Mouse (Mus musculus) MEL (cell line): ENCODE measurements at regions not wholly inside any gene's neighbourhood (a gene's known extent, or its start where the extent isn't known, plus 50 kb on each side); places are given as distances from the start of the nearest gene placed in this dataset.

Experiments
- DNase-seq: peaks from one replicate; pipeline ENCODE4 v3.0.0; 2011; ENCODE audit warnings: low read depth, low spot score
- H3K27ac ChIP-seq: 2 replicates; pipeline ENCODE4 v1.5.1; 2012; ENCODE audit warnings: low read depth, mild to moderate bottlenecking, control low read depth, low read length, moderate library complexity; ENCODE audit not compliant: control insufficient read depth
- H3K27me3 ChIP-seq, 2 experiments: fragments of 150-350 bp in 1 of 2; sonication (generic) in 1 of 2; 2 replicates each; pipeline ENCODE4 v1.6.1; 2012; ENCODE audit warnings: low read length in 2 of 2, mild to moderate bottlenecking in 2 of 2, improper control_type of control experiment in 1 of 2, moderate library complexity in 1 of 2; ENCODE audit not compliant: insufficient read depth in 2 of 2, control insufficient read depth in 1 of 2
- H3K36me3 ChIP-seq, 2 experiments: 2 replicates each; pipeline ENCODE4 v1.6.1; 2012 to 2014; ENCODE audit warnings: low read length in 2 of 2, improper control_type of control experiment in 1 of 2, inconsistent platforms in 1 of 2, mild to moderate bottlenecking in 1 of 2; ENCODE audit not compliant: insufficient read depth in 2 of 2, control insufficient read depth in 1 of 2
- H3K4me1 ChIP-seq, 2 experiments: fragments of 150-350 bp in 1 of 2; sonication (generic) in 1 of 2; 2 replicates each; pipeline ENCODE4 v1.6.1; 2012; ENCODE audit warnings: low read length in 2 of 2, improper control_type of control experiment in 1 of 2, mild to moderate bottlenecking in 1 of 2; ENCODE audit not compliant: insufficient read depth in 2 of 2, control insufficient read depth in 1 of 2
- H3K4me3 ChIP-seq, 2 experiments: fragments of 150-350 bp in 1 of 2; sonication (generic) in 1 of 2; 2 replicates each; pipeline ENCODE4 v1.5.1; 2012; ENCODE audit warnings: low read depth in 2 of 2, low read length in 2 of 2, mild to moderate bottlenecking in 2 of 2, moderate library complexity in 2 of 2, control low read depth in 1 of 2, improper control_type of control experiment in 1 of 2; ENCODE audit not compliant: control insufficient read depth in 1 of 2, insufficient read depth in 1 of 2
- H3K79me2 ChIP-seq: 2 replicates; pipeline ENCODE4 v1.6.1; 2012; ENCODE audit warnings: mild to moderate bottlenecking, low read length, moderate library complexity; ENCODE audit not compliant: control insufficient read depth, poor library complexity, insufficient read depth
- H3K9ac ChIP-seq: 2 replicates; pipeline ENCODE4 v1.6.1; 2012; ENCODE audit warnings: low read depth, mild to moderate bottlenecking, control low read depth, low read length, moderate library complexity; ENCODE audit not compliant: control insufficient read depth, poor library complexity, severe bottlenecking
- H3K9me3 ChIP-seq: fragments of 150-350 bp; sonication (generic); replicated peaks from 2 replicates; pipeline ENCODE4 v1.6.1; 2012; ENCODE audit warnings: mild to moderate bottlenecking, low read length, improper control_type of control experiment, moderate library complexity; ENCODE audit not compliant: insufficient read depth
- CTCF ChIP-seq, 3 experiments: IDR thresholded peaks in 2 of 3; conservative IDR thresholded peaks in 1 of 3; 2 replicates each; pipeline ENCODE4 v1.5.1; 2011 to 2012; ENCODE audit warnings: low read length in 3 of 3, low read depth in 2 of 3, mild to moderate bottlenecking in 2 of 3, improper control_type of control experiment in 1 of 3, inconsistent platforms in 1 of 3, mixed read lengths in 1 of 3, moderate library complexity in 1 of 3; ENCODE audit not compliant: control insufficient read depth in 1 of 3, insufficient read depth in 1 of 3, poor library complexity in 1 of 3, severe bottlenecking in 1 of 3
- ELF1 ChIP-seq: IDR thresholded peaks from 2 replicates; pipeline ENCODE4 v1.6.1; 2014; ENCODE audit warnings: low read depth, mild to moderate bottlenecking, inconsistent platforms, low read length, improper control_type of control experiment, moderate library complexity
- EP300 ChIP-seq, 2 experiments: IDR thresholded peaks; 2 replicates each; pipeline ENCODE4 v1.6.1; 2011; ENCODE audit warnings: improper control_type of control experiment in 2 of 2, low read length in 2 of 2, low read depth in 1 of 2, mild to moderate bottlenecking in 1 of 2
- GATA1 ChIP-seq: IDR thresholded peaks from 2 replicates; pipeline ENCODE4 v1.6.1; 2011; ENCODE audit warnings: low read depth, low read length, improper control_type of control experiment
- HCFC1 ChIP-seq: IDR thresholded peaks from 2 replicates; pipeline ENCODE4 v1.6.1; 2012; ENCODE audit warnings: low read depth, mild to moderate bottlenecking, inconsistent platforms, low read length, improper control_type of control experiment, moderate library complexity
- JUND ChIP-seq: IDR thresholded peaks from 2 replicates; pipeline ENCODE4 v1.6.1; 2011; ENCODE audit warnings: low read depth, mild to moderate bottlenecking, improper control_type of control experiment, low read length
- KAT2A ChIP-seq: conservative IDR thresholded peaks from 2 replicates; pipeline ENCODE4 v1.6.1; 2012; ENCODE audit warnings: low read depth, low read length, improper control_type of control experiment, inconsistent platforms
- MAFK ChIP-seq: IDR thresholded peaks from 2 replicates; pipeline ENCODE4 v1.6.1; 2011; ENCODE audit warnings: low read depth, mild to moderate bottlenecking, low read length, improper control_type of control experiment, borderline replicate concordance
- MAX ChIP-seq: IDR thresholded peaks from 2 replicates; pipeline ENCODE4 v1.6.1; 2011; ENCODE audit warnings: low read length, improper control_type of control experiment
- MAZ ChIP-seq: IDR thresholded peaks from 2 replicates; pipeline ENCODE4 v1.6.1; 2012; ENCODE audit warnings: low read depth, mild to moderate bottlenecking, inconsistent platforms, low read length, improper control_type of control experiment
- MXI1 ChIP-seq: IDR thresholded peaks from 2 replicates; pipeline ENCODE4 v1.6.1; 2011; ENCODE audit warnings: mild to moderate bottlenecking, low read depth, low read length, improper control_type of control experiment
- MYB ChIP-seq: IDR thresholded peaks from 2 replicates; pipeline ENCODE4 v1.6.1; 2011; ENCODE audit warnings: mild to moderate bottlenecking, low read depth, low read length, improper control_type of control experiment
- NELFE ChIP-seq: IDR thresholded peaks from 2 replicates; pipeline ENCODE4 v1.6.1; 2011; ENCODE audit warnings: low read depth, low read length, improper control_type of control experiment
- POLR2A ChIP-seq, 2 experiments: IDR thresholded peaks; 2 replicates each; pipeline ENCODE4 v1.6.1; 2011 to 2012; ENCODE audit warnings: low read length in 2 of 2, mild to moderate bottlenecking in 2 of 2, control low read depth in 1 of 2, improper control_type of control experiment in 1 of 2, low read depth in 1 of 2, moderate library complexity in 1 of 2; ENCODE audit not compliant: control insufficient read depth in 1 of 2, insufficient read depth in 1 of 2, poor library complexity in 1 of 2
- POLR2AphosphoS2 ChIP-seq: IDR thresholded peaks from 2 replicates; pipeline ENCODE4 v1.6.1; 2011; ENCODE audit warnings: low read length, improper control_type of control experiment
- RAD21 ChIP-seq: IDR thresholded peaks from 2 replicates; pipeline ENCODE4 v1.6.1; 2011; ENCODE audit warnings: mild to moderate bottlenecking, low read depth, low read length, improper control_type of control experiment
- SIN3A ChIP-seq: IDR thresholded peaks from 2 replicates; pipeline ENCODE4 v1.6.1; 2012; ENCODE audit warnings: low read length, improper control_type of control experiment, inconsistent platforms
- TBP ChIP-seq: IDR thresholded peaks from 2 replicates; pipeline ENCODE4 v1.8.0; 2011; ENCODE audit warnings: low read depth, low read length, improper control_type of control experiment
- USF2 ChIP-seq, 2 experiments: IDR thresholded peaks; 2 replicates each; pipeline ENCODE4 v1.6.1; 2011 to 2012; ENCODE audit warnings: improper control_type of control experiment in 2 of 2, low read length in 2 of 2, borderline replicate concordance in 1 of 2, inconsistent platforms in 1 of 2, low read depth in 1 of 2, mild to moderate bottlenecking in 1 of 2; ENCODE audit not compliant: insufficient read depth in 1 of 2
- ZC3H11A ChIP-seq: IDR thresholded peaks from 2 replicates; pipeline ENCODE4 v1.6.1; 2012; ENCODE audit warnings: low read depth, mild to moderate bottlenecking, inconsistent platforms, low read length, improper control_type of control experiment
- ZKSCAN1 ChIP-seq: IDR thresholded peaks from 2 replicates; pipeline ENCODE4 v1.6.1; 2012; ENCODE audit warnings: low read depth, mild to moderate bottlenecking, inconsistent platforms, low read length, improper control_type of control experiment, moderate library complexity
- ZMIZ1 ChIP-seq: IDR thresholded peaks from 2 replicates; pipeline ENCODE4 v1.6.1; 2012; ENCODE audit warnings: low read depth, mild to moderate bottlenecking, inconsistent platforms, low read length, improper control_type of control experiment, moderate library complexity
- ZNF384 ChIP-seq: IDR thresholded peaks from 2 replicates; pipeline ENCODE4 v1.6.1; 2012; ENCODE audit warnings: low read depth, mild to moderate bottlenecking, inconsistent platforms, low read length, improper control_type of control experiment

DNA sequence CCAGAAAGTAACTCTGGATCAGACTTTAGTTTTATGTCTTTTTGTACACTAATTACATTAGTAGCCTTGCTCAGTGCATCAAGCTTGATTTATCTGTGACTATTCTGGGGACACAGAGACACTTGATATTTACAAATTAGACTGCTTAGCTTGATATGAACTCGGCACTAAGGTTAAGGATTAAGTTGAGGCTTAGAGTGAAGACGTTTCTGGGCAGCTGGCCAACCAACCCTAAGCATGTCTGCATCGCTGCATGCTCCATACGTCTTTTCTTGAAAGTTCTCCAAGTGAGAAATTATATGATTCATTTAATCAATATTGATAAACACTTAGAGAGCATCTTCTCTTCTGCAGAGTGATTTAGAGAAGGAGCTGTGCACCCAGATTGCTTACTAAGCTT is 352.6 kb upstream of the Slitrk1 start:
- Histone ChIP-seq H3K9ac (no peak overlapping the region), H3K36me3 (no peaks in the 10 kb centered on the region), H3K79me2 (no peaks in the 10 kb centered on the region), H3K9me3 (no peaks in the 10 kb centered on the region), H3K4me1 (no peaks in the 10 kb centered on the region), H3K27ac (no peak overlapping the region), H3K4me3 (no peak overlapping the region), H3K27me3 (no peaks in the 10 kb centered on the region)
- peak; percentile 30 for DNase-seq
- TF ChIP-seq KAT2A: no peak
- no peak for TF ChIP-seq MAX
- no peak for TF ChIP-seq MAZ
- TF ChIP-seq ZNF384: no peak
- TF ChIP-seq MYB: no peak
- no peak for TF ChIP-seq RAD21
- no peak for TF ChIP-seq POLR2AphosphoS2
- TF ChIP-seq MAFK: no peak
- TF ChIP-seq TBP: no peak
- no peak for TF ChIP-seq ZC3H11A
- TF ChIP-seq NELFE: no peak
- no peak for TF ChIP-seq CTCF (IDR thresholded peaks at IDR 0.05 in 2 of 3, conservative IDR thresholded peaks at IDR 0.05 in 1 of 3; ENCODE audit: control insufficient read depth in 1 of 3, insufficient read depth in 1 of 3, low read depth in 2 of 3, low read length in 3 of 3, poor library complexity in 1 of 3, severe bottlenecking in 1 of 3)

DNA sequence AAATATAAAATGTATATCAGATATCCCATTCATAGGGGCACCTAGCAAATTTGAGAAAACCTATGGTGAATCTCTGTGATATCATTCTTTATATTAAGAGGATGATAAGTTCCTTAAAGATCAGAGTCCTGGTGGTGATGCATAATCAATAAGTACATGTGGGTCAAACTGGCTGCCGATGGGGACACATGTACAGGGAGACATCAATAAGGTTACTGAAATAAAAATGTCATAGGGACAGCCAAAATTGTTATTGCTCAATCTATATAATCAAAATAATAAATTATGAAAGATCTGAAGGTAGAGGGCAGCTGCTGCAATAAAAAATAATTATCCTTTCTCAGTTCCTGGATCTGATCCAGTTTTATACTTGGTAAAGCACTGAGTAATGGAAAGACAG is 348.0 kb upstream of the Slitrk1 start:
- TF ChIP-seq JUND (no peak), TBP (no peak), ELF1 (no peak), HCFC1 (no peak), EP300 (IDR thresholded peaks at IDR 0.05; ENCODE audit: low read depth in 1 of 2, low read length in 2 of 2) (no peak)
- TF ChIP-seq, all 39 proteins: peak for 0
- Histone ChIP-seq H3K36me3 (no peaks in the 10 kb centered on the region), H3K79me2 (no peaks in the 10 kb centered on the region), H3K4me3 (no peak overlapping the region), H3K4me1 (no peaks in the 10 kb centered on the region), H3K27ac (no peak overlapping the region), H3K27me3 (no peaks in the 10 kb centered on the region), H3K9me3 (no peaks in the 10 kb centered on the region), H3K9ac (no peak overlapping the region)
- no peak for DNase-seq

DNA sequence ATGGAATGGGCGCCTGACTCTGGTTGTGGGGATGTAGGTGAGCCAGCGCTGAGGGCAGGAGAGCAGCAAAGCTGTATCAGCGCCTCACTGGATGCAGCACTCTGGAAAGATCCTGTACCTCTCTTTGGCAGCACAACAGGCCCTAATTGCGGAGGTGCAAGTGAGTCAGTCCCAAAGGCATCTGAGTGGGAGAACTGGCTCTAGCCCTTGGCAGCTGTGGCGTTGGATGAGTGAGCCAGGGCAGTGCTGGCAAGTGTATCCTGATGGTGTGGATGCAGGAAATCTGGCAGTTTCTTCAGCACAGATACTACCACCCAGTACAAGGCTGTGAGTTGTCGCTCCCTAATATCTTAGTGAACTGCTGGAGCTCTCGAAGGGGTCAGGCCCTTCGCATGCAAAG is 300.9 kb upstream of the Slitrk1 start:
- H3K9ac ChIP-seq: no peak overlapping the region
- H3K36me3 ChIP-seq: no peaks in the 10 kb centered on the region
- no peaks in the 10 kb centered on the region for H3K79me2 ChIP-seq
- no peaks in the 10 kb centered on the region for H3K9me3 ChIP-seq
- no peak overlapping the region for H3K27ac ChIP-seq
- no peak overlapping the region for H3K4me3 ChIP-seq
- no peaks in the 10 kb centered on the region for H3K27me3 ChIP-seq
- no peak for DNase-seq
- no peaks in the 10 kb centered on the region for H3K4me1 ChIP-seq
- TF ChIP-seq ZKSCAN1 (no peak), JUND (no peak), TBP (no peak), SIN3A (no peak), USF2 (IDR thresholded peaks at IDR 0.05; ENCODE audit: borderline replicate concordance in 1 of 2, insufficient read depth in 1 of 2, low read depth in 1 of 2, low read length in 2 of 2) (no peak), GATA1 (no peak), ELF1 (no peak), POLR2A (IDR thresholded peaks at IDR 0.05; ENCODE audit: control insufficient read depth in 1 of 2, insufficient read depth in 1 of 2, low read depth in 1 of 2, low read length in 2 of 2, poor library complexity in 1 of 2) (no peak), ZNF384 (no peak), ZMIZ1 (no peak), NELFE (no peak), CTCF (IDR thresholded peaks at IDR 0.05 in 2 of 3, conservative IDR thresholded peaks at IDR 0.05 in 1 of 3; ENCODE audit: control insufficient read depth in 1 of 3, insufficient read depth in 1 of 3, low read depth in 2 of 3, low read length in 3 of 3, poor library complexity in 1 of 3, severe bottlenecking in 1 of 3) (no peak), MXI1 (no peak), HCFC1 (no peak)
- TF ChIP-seq, all 39 proteins: peak for 0
